Mouse (Mus musculus): ENCODE measurements around the gene Rgl1.

- TF ChIP-seq CTCF (IDR thresholded peaks at IDR 0.05; ENCODE audit: low read depth) (no peak), EP300 (optimal IDR thresholded peaks at IDR 0.05) (no peak)
Measured at GRCm38 (mm10) chr1:152524098-152524892, 241.9 kb downstream of the Rgl1 start.

Data from stomach, postnatal 0 days (tissue).